Mouse (Mus musculus): ENCODE results near the gene Dscam.

DNA sequence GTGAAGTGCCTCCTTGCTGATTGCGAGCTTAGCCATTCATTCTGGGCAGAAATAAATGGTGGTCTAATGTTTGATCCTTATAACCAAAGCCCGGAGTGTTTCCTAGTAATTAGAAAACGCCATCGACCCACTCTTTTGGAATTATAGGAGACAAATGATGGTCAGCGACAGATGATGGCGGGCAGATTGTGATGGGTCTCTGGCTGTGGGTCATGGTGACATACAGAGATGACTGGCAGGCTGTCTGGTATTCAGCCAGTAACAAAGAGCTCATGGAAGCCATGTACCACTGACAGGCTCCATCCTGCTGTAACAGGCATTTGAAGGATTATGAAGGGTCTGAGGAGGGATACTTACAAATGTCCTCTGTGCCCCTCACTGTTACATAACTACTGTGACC, 549.7 kb downstream of the Dscam start:
- no peak for TF ChIP-seq CTCF (IDR thresholded peaks at IDR 0.05; ENCODE audit: low read depth)
- no peak for TF ChIP-seq EP300 (IDR thresholded peaks at IDR 0.05; ENCODE audit: low read depth)

Measured in heart, postnatal 0 days (tissue).